Mouse (Mus musculus) Muller cell, postnatal 12 days (primary cell): ENCODE results near the gene Morc3.

Experiments used
- DNase-seq: peaks from one replicate; pipeline ENCODE4 v3.0.0-alpha.2; 2015; ENCODE audit errors: inconsistent ontology term

The Morc3 gene

GRCm38 (mm10) chr16:93922835-93923389 is 91.0 kb downstream of the Morc3 start:
- no peak for DNase-seq

GRCm38 (mm10) chr16:93923788-93924187 is 91.9 kb downstream of the Morc3 start:
- no peak for DNase-seq
